Mouse (Mus musculus) liver, embryonic 14.5 days (tissue): ENCODE data around the gene Nkd2. TPM values are rescaled to one million over a fixed set of nuclear protein-coding genes. Genes with fewer than 3 reads are reported as not detected.

Experiments used
- ATAC-seq: fragments of 200-750 bp; cut with Nextera tagmentation; 2 replicates; pipeline ENCODE4 v1.8.0; 2017; ENCODE audit warnings: moderate number of reproducible peaks, mild to moderate bottlenecking, moderate library complexity; ENCODE audit not compliant: insufficient read depth
- DNase-seq, 3 experiments: peaks; one replicate each; pipeline ENCODE4 v3.0.0-alpha.2; 2012 to 2013; ENCODE audit warnings: low read depth in 3 of 3, low spot score in 3 of 3
- H3K27ac ChIP-seq: fragments of 300-500 bp; sonication (generic); 2 replicates; pipeline ENCODE4 v1.5.1; 2014; ENCODE audit warnings: moderate library complexity, mild to moderate bottlenecking, control low read depth, inconsistent platforms
- H3K27me3 ChIP-seq: fragments of 300-500 bp; sonication (generic); 2 replicates; pipeline ENCODE4 v1.6.1; 2014; ENCODE audit warnings: mild to moderate bottlenecking, low read length, moderate library complexity; ENCODE audit not compliant: control insufficient read depth, insufficient read depth
- H3K36me3 ChIP-seq: fragments of 300-500 bp; sonication (generic); replicated peaks from 2 replicates; pipeline ENCODE4 v1.6.1; 2014; ENCODE audit warnings: low read depth; ENCODE audit not compliant: control insufficient read depth, insufficient read depth
- H3K4me1 ChIP-seq, 2 experiments: fragments of 200-500 bp in 1 of 2; fragments of 300-500 bp in 1 of 2; sonication (generic) in 1 of 2; replicated peaks; 2 replicates each; pipeline ENCODE4 v1.6.1; 2012 to 2014; ENCODE audit warnings: antibody characterized with exemption in 1 of 2, inconsistent platforms in 1 of 2, low read length in 1 of 2; ENCODE audit not compliant: control insufficient read depth in 2 of 2, insufficient read depth in 2 of 2
- H3K4me2 ChIP-seq: fragments of 300-500 bp; sonication (generic); 2 replicates; pipeline ENCODE4 v1.6.1; 2014; ENCODE audit warnings: low read depth, mild to moderate bottlenecking, control low read depth, moderate library complexity
- H3K4me3 ChIP-seq, 2 experiments: fragments of 200-500 bp in 1 of 2; fragments of 300-500 bp in 1 of 2; sonication (generic) in 1 of 2; 2 replicates each; pipeline ENCODE4 v1.5.1; 2012 to 2014; ENCODE audit warnings: low read depth in 2 of 2, low read length in 2 of 2, mild to moderate bottlenecking in 2 of 2, control low read depth in 1 of 2, inconsistent platforms in 1 of 2, moderate library complexity in 1 of 2; ENCODE audit not compliant: insufficient read depth in 1 of 2
- H3K9ac ChIP-seq: fragments of 300-500 bp; sonication (generic); replicated peaks from 2 replicates; pipeline ENCODE4 v1.6.1; 2014; ENCODE audit warnings: mild to moderate bottlenecking, control low read depth, moderate library complexity
- H3K9me3 ChIP-seq: fragments of 300-500 bp; sonication (generic); 2 replicates; pipeline ENCODE4 v1.6.1; 2016; ENCODE audit warnings: low read length, mixed read lengths; ENCODE audit not compliant: control insufficient read depth
- CTCF ChIP-seq: IDR thresholded peaks from 2 replicates; pipeline ENCODE4 v1.5.1; 2016; ENCODE audit warnings: antibody characterized with exemption, low read depth, control low read depth
- EP300 ChIP-seq: IDR thresholded peaks from 2 replicates; pipeline ENCODE4 v1.6.1; 2016; ENCODE audit warnings: antibody characterized with exemption, low read depth
- WGBS: fragments of 180-500 bp; shearing (Covaris S2); extraction: QIAGEN DNeasy Blood & Tissue Kit; methylation state at CpG from one replicate; pipeline ENCODE4 v1.1.7; 2014; ENCODE audit not compliant: insufficient replicate concordance; 5-methylcytosine and 5-hydroxymethylcytosine counted together
- polyA plus RNA-seq, 2 experiments: library from polyadenylated mRNA; depleted of rRNA in 1 of 2; stranded (reverse) in 1 of 2; unstranded in 1 of 2; fragments of >200 nt; fragmentation: Nextera tagmentation in 1 of 2; extraction: Ambion mirVana in 1 of 2; gene quantifications; 2 replicates each; pipeline versions ENCODE4 v1.2.1 to v1.2.3; 2012 to 2014

Gene Nkd2
- polyA plus RNA-seq, 2 experiments: 0.15 to 0.19 TPM

GRCm38 (mm10) chr13:73822187-73822800 lies 25.1 kb downstream of the Nkd2 start:
- Histone ChIP-seq H3K4me3 (no peak overlapping the region), H3K9me3 (no peaks in the 10 kb centered on the region), H3K27ac (no peak overlapping the region), H3K36me3 (no peaks in the 10 kb centered on the region), H3K4me2 (no peak overlapping the region), H3K4me1 (no peaks in the 10 kb centered on the region; a peak in 1 of 4 replicates), H3K9ac (no peak overlapping the region), H3K27me3 (no peaks in the 10 kb centered on the region)
- 31% methylated on average over 4 of the region's 4 CpGs for WGBS
- ATAC-seq (0 out of 2 replicates have a peak, but pooled peaks have one; percentile 8), DNase-seq (peak in 2 of 3 experiments; percentile 22 to 33)
- TF ChIP-seq CTCF: peak; percentile 81
- no peak for TF ChIP-seq EP300

- Histone ChIP-seq H3K4me3 (no peak overlapping the region), H3K9ac (no peak overlapping the region), H3K4me1 (no peaks in the 10 kb centered on the region; a peak in 1 of 4 replicates), H3K27ac (no peak overlapping the region), H3K4me2 (no peak overlapping the region), H3K36me3 (no peaks in the 10 kb centered on the region), H3K9me3 (no peaks in the 10 kb centered on the region), H3K27me3 (no peaks in the 10 kb centered on the region)
- no peak for TF ChIP-seq EP300
- 75% methylated on average over 7 of the region's 7 CpGs for WGBS
- no peak for ATAC-seq
- DNase-seq: no peak
Observed at GRCm38 (mm10) chr13:73821251-73821650, 26.2 kb downstream of the Nkd2 start.

DNA sequence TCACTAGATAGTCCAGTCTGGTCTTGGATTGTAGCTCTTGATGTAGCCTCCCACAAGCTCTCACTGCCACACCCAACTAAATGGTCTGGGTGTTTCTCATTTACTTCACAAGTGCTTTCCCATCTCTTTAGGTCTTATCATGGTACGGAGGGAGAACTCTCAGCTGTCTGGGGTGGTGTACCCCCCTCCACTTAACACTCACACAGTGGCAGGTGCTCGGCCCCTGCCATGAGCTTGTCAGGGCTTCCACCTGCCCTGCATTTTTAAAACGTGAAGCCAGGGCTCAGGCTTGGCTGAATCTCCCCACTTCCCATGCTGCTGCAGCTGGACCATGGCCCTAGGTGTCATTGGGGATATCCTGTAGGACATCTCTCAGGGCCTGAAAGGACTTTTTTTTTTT lies 28.5 kb downstream of the Nkd2 start:
- TF ChIP-seq EP300 (no peak), CTCF (no peak)
- ATAC-seq (no peak), DNase-seq (no peak)
- 42% methylated on average over 3 of the region's 3 CpGs for WGBS
- Histone ChIP-seq H3K27ac (no peak overlapping the region), H3K36me3 (no peaks in the 10 kb centered on the region), H3K9ac (no peak overlapping the region), H3K9me3 (no peaks in the 10 kb centered on the region), H3K4me3 (no peak overlapping the region), H3K27me3 (no peaks in the 10 kb centered on the region), H3K4me1 (no peaks in the 10 kb centered on the region), H3K4me2 (no peak overlapping the region)

DNA sequence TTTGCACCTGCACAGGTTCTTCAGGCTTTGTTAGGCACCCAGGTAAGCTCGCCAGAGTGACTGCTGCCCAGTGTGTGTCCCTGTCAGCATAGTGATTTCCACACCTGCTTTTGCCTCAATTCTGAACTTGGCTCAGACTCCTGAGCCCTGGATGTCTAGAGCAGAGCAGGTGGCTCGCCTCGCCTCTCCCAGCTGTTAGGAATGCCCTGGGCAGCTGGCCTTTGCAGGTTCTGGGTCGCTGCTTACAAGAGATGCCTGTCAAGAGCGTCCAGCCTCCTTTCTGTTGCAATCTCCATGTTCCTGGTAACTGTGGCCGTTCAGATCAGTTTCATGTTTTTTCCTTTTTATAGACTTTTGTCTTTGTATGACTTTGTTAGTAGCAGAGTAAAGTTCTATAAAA lies 31.1 kb downstream of the Nkd2 start:
- TF ChIP-seq CTCF: no peak
- no peak for TF ChIP-seq EP300
- Histone ChIP-seq H3K36me3 (no peaks in the 10 kb centered on the region; the same call in 1 of the 2 replicates), H3K4me2 (no peak overlapping the region), H3K4me1 (no peaks in the 10 kb centered on the region), H3K4me3 (no peak overlapping the region), H3K27me3 (no peaks in the 10 kb centered on the region), H3K27ac (no peak overlapping the region), H3K9ac (no peak overlapping the region), H3K9me3 (no peaks in the 10 kb centered on the region)
- DNase-seq (no peak), ATAC-seq (no peak)
- 59% methylated on average over 6 of the region's 6 CpGs for WGBS

GRCm38 (mm10) chr13:73814181-73814580 lies 33.2 kb downstream of the Nkd2 start:
- DNase-seq: no peak
- no peaks in the 10 kb centered on the region for H3K4me1 ChIP-seq
- H3K9ac ChIP-seq: no peak overlapping the region
- H3K4me3 ChIP-seq: no peak overlapping the region
- H3K4me2 ChIP-seq: no peak overlapping the region
- ATAC-seq: no peak
- no peaks in the 10 kb centered on the region for H3K27me3 ChIP-seq
- no peak overlapping the region for H3K27ac ChIP-seq
- WGBS: 69% methylated on average over 7 of the region's 7 CpGs
- no peaks in the 10 kb centered on the region for H3K9me3 ChIP-seq
- no peak for TF ChIP-seq CTCF
- no peak for TF ChIP-seq EP300
- H3K36me3 ChIP-seq: no peaks in the 10 kb centered on the region; the same call in 1 of the 2 replicates
